ENCODE assay signal across 8 mouse cellular contexts in the genomic region with DNA sequence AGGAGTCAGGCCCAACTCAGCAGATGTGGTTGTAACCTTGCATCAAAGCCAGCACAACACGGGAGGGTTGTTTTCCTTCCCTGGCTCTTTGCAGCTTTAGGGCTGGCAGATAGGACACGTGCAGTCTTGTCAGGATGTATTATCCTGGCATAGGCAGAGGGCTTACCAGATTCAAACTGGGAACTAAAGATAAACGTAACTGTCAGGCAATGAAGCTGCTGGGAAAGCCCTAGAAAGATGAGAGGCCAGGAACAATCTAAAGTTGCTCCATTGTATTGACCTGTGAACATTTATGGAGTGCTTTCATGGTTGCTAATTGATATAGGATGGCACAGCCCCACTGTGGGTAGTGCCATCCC. TPM values are rescaled to one million over a fixed set of nuclear protein-coding genes. Genes with fewer than 3 reads are reported as not detected.
DNase-seq lines count a peak whose midpoint lies in the region; ATAC-seq and TF ChIP-seq lines count a peak whose summit lies in the region.
"Had no signal": no experiment of that assay in that cellular context is flagged by ENCODE, and none has a peak within 500 bp of the region (broad histone marks: within the 10 kb centered on the region; RNA-seq: fewer than 3 reads in every experiment).

No protein-coding gene starts in this region.

- peak overlapping the region; percentile 72 for H3K4me2 ChIP-seq in neural tube, embryonic 11.5 days (ENCODE audit: low read depth)
- H3K4me2 ChIP-seq in forebrain, embryonic 11.5 days (ENCODE audit: low read depth, low read length, severe bottlenecking) = peak overlapping the region; percentile 56; the same call in 1 of the 2 replicates
- peak overlapping the region; percentile 96 for H3K4me2 ChIP-seq in liver, embryonic 12.5 days
- peak overlapping the region; percentile 82 for H3K4me2 ChIP-seq in stomach, postnatal 0 days (replicated peaks; ENCODE audit: low read depth)

- H3K36me3 ChIP-seq in neural tube, embryonic 11.5 days (ENCODE audit: control insufficient read depth, insufficient read depth, low read length) = peaks cover 15% of the 10 kb centered on the region
- peaks cover 2% of the 10 kb centered on the region for H3K36me3 ChIP-seq in forebrain, embryonic 11.5 days (ENCODE audit: control insufficient read depth, insufficient read depth, low read length)
- peaks cover 39% of the 10 kb centered on the region for H3K36me3 ChIP-seq in liver, embryonic 12.5 days
- peaks cover 10% of the 10 kb centered on the region; the same call in 1 of the 2 replicates for H3K36me3 ChIP-seq in stomach, postnatal 0 days (ENCODE audit: control insufficient read depth, insufficient read depth, low read length)

- H3K4me3 ChIP-seq in neural tube, embryonic 11.5 days (ENCODE audit: low read depth, low read length) = peak overlapping the region; percentile 46; the same call in 1 of the 2 replicates
- peak overlapping the region; percentile 31; the same call in 1 of the 2 replicates for H3K4me3 ChIP-seq in forebrain, embryonic 11.5 days (ENCODE audit: low read depth, low read length)
- peak overlapping the region; percentile 62 for H3K4me3 ChIP-seq in liver, embryonic 12.5 days
- peak overlapping the region; percentile 57 for H3K4me3 ChIP-seq in stomach, postnatal 0 days (ENCODE audit: low read depth, low read length)
- H3K4me3 ChIP-seq: myocyte had no signal

- no peaks in the 10 kb centered on the region for H3K9me3 ChIP-seq in neural tube, embryonic 11.5 days (ENCODE audit: control insufficient read depth, low read length)
- no peaks in the 10 kb centered on the region for H3K9me3 ChIP-seq in forebrain, embryonic 11.5 days (ENCODE audit: control insufficient read depth, low read length)
- no peaks in the 10 kb centered on the region for H3K9me3 ChIP-seq in liver, embryonic 12.5 days (replicated peaks)
- H3K9me3 ChIP-seq in stomach, postnatal 0 days (ENCODE audit: control insufficient read depth, low read length) = no peaks in the 10 kb centered on the region

- no peak overlapping the region for H3K27ac ChIP-seq in neural tube, embryonic 11.5 days (ENCODE audit: low read depth, low read length)
- no peak overlapping the region for H3K27ac ChIP-seq in forebrain, embryonic 11.5 days (ENCODE audit: low read depth, low read length)
- H3K27ac ChIP-seq in liver, embryonic 12.5 days = peak overlapping the region; percentile 86
- H3K27ac ChIP-seq in stomach, postnatal 0 days (replicated peaks) = peak overlapping the region; percentile 53

- no peak for ATAC-seq in neural tube, embryonic 11.5 days (ENCODE audit: insufficient read depth, low FRiP score, low TSS enrichment)
- ATAC-seq in forebrain, embryonic 11.5 days (replicated peaks; ENCODE audit: low FRiP score) = no peak
- peak; percentile 5; the same call in 1 of the 2 replicates for ATAC-seq in liver, embryonic 12.5 days
- no peak for ATAC-seq in stomach, postnatal 0 days (ENCODE audit: low FRiP score, low TSS enrichment)

- WGBS in neural tube, embryonic 11.5 days = 8% methylated on average over 3 of the region's 3 CpGs
- WGBS in forebrain, embryonic 11.5 days = 10% methylated on average over 3 of the region's 3 CpGs
- WGBS in liver, embryonic 12.5 days (ENCODE audit: insufficient replicate concordance) = 2% methylated on average over 3 of the region's 3 CpGs
- WGBS in stomach, postnatal 0 days = 6% methylated on average over 3 of the region's 3 CpGs

- TF ChIP-seq EP300 in stomach, postnatal 0 days (optimal IDR thresholded peaks at IDR 0.05) = no peak

- no peak for DNase-seq in neural tube, embryonic 11.5 days (ENCODE audit: low spot score)
- DNase-seq in neural tube, embryonic 10.5 days (ENCODE audit: extremely low spot score, low spot score) = no peak
- no peak for DNase-seq in forebrain, embryonic 11.5 days (ENCODE audit: low spot score)
- DNase-seq in stomach, postnatal 0 days (ENCODE audit: low spot score) = no peak
- DNase-seq in c-Kit-positive CD71-positive TER-119-positive erythroid progenitor cells, embryonic 14.5 days (ENCODE audit: low spot score) = no peak
- no peak for DNase-seq in adrenal gland, postnatal 14 days

- TF ChIP-seq CTCF in stomach, postnatal 0 days (IDR thresholded peaks at IDR 0.05; ENCODE audit: low read depth) = no peak

- H3K9ac ChIP-seq in neural tube, embryonic 11.5 days (ENCODE audit: low read length) = peak overlapping the region; percentile 14; the same call in 1 of the 2 replicates
- no peak overlapping the region for H3K9ac ChIP-seq in forebrain, embryonic 11.5 days (ENCODE audit: low read length)
- peak overlapping the region; percentile 75 for H3K9ac ChIP-seq in liver, embryonic 12.5 days
- H3K9ac ChIP-seq in stomach, postnatal 0 days (ENCODE audit: low read length) = peak overlapping the region; percentile 78

- H3K4me1 ChIP-seq in neural tube, embryonic 11.5 days (ENCODE audit: control insufficient read depth, insufficient read depth, low read length) = 0 out of 2 replicates have a peak, but pooled peaks cover 2% of the 10 kb centered on the region
- no peaks in the 10 kb centered on the region; the same call in 1 of the 2 replicates for H3K4me1 ChIP-seq in forebrain, embryonic 11.5 days (replicated peaks; ENCODE audit: control insufficient read depth, insufficient read depth, low read length)
- H3K4me1 ChIP-seq in liver, embryonic 12.5 days = peaks cover 97% of the 10 kb centered on the region
- H3K4me1 ChIP-seq in stomach, postnatal 0 days (replicated peaks; ENCODE audit: control insufficient read depth, insufficient read depth) = peaks cover 3% of the 10 kb centered on the region; the same call in 1 of the 2 replicates

- no peaks in the 10 kb centered on the region for H3K27me3 ChIP-seq in neural tube, embryonic 11.5 days (ENCODE audit: control insufficient read depth, insufficient read depth, low read length)
- H3K27me3 ChIP-seq in forebrain, embryonic 11.5 days (ENCODE audit: control insufficient read depth, insufficient read depth, low read length) = no peaks in the 10 kb centered on the region
- H3K27me3 ChIP-seq in liver, embryonic 12.5 days (replicated peaks) = no peaks in the 10 kb centered on the region
- H3K27me3 ChIP-seq in stomach, postnatal 0 days (ENCODE audit: control insufficient read depth, insufficient read depth, low read length) = no peaks in the 10 kb centered on the region

RNA-seq across cellular contexts. Expression of a gene that starts 0.3 kb away (rescaled TPM):
- polyA plus RNA-seq in neural tube, embryonic 11.5 days (2014; fragmentation: Nextera tagmentation; extraction: Ambion mirVana) = 6.0 and 7.6 TPM in 2 replicates
- 4.8 and 5.6 TPM in 2 replicates for polyA plus RNA-seq in forebrain, embryonic 11.5 days (2014; fragmentation: Nextera tagmentation; extraction: Ambion mirVana)
- 4.1 and 4.6 TPM in 2 replicates for polyA plus RNA-seq in liver, embryonic 12.5 days (2016; fragmentation: Nextera tagmentation; extraction: Ambion mirVana)
- polyA plus RNA-seq in stomach, postnatal 0 days (2015; fragmentation: Nextera tagmentation; extraction: Ambion mirVana) = 3.3 and 3.4 TPM in 2 replicates
- total RNA-seq in adrenal gland, postnatal 14 days (2021) = 3.2 and 4.7 TPM in 2 replicates

RNA-seq across cellular contexts. Expression of a gene that starts 15.7 kb away (rescaled TPM):
- 33.1 and 34.0 TPM in 2 replicates for polyA plus RNA-seq in neural tube, embryonic 11.5 days (2014; fragmentation: Nextera tagmentation; extraction: Ambion mirVana)
- polyA plus RNA-seq in forebrain, embryonic 11.5 days (2014; fragmentation: Nextera tagmentation; extraction: Ambion mirVana) = 37.4 and 40.4 TPM in 2 replicates
- 24.4 and 26.8 TPM in 2 replicates for polyA plus RNA-seq in liver, embryonic 12.5 days (2016; fragmentation: Nextera tagmentation; extraction: Ambion mirVana)
- 6.9 and 7.7 TPM in 2 replicates for polyA plus RNA-seq in stomach, postnatal 0 days (2015; fragmentation: Nextera tagmentation; extraction: Ambion mirVana)
- 9.3 and 10.6 TPM in 2 replicates for total RNA-seq in adrenal gland, postnatal 14 days (2021)

RNA-seq across cellular contexts. Expression of a gene that starts 15.8 kb away (rescaled TPM):
- 5.4 and 6.3 TPM in 2 replicates for polyA plus RNA-seq in neural tube, embryonic 11.5 days (2014; fragmentation: Nextera tagmentation; extraction: Ambion mirVana)
- polyA plus RNA-seq in forebrain, embryonic 11.5 days (2014; fragmentation: Nextera tagmentation; extraction: Ambion mirVana) = 7.2 and 8.1 TPM in 2 replicates
- 3.6 and 4.3 TPM in 2 replicates for polyA plus RNA-seq in liver, embryonic 12.5 days (2016; fragmentation: Nextera tagmentation; extraction: Ambion mirVana)
- 2.6 and 2.7 TPM in 2 replicates for polyA plus RNA-seq in stomach, postnatal 0 days (2015; fragmentation: Nextera tagmentation; extraction: Ambion mirVana)
- 29.4 and 32.2 TPM in 2 replicates for total RNA-seq in adrenal gland, postnatal 14 days (2021)

Comparison
In these comparisons a context has a peak if more than half of its experiments do, and no peak if none do; other contexts are left out.
1. H3K27ac ChIP-seq: peak in liver, embryonic 12.5 days (single experiment) and stomach, postnatal 0 days (single experiment); none in neural tube, embryonic 11.5 days (single experiment) and forebrain, embryonic 11.5 days (single experiment).
2. Peak in every context shown above with its lines, with median percentiles within 50 percentile points of each other: H3K4me2 ChIP-seq and H3K4me3 ChIP-seq.